Mouse (Mus musculus): ENCODE results near the gene Spata32. TPM values are rescaled to one million over a fixed set of nuclear protein-coding genes. Genes with fewer than 3 reads are reported as not detected.

Gene Spata32
- total and polyA plus RNA-seq, 2 experiments from 2014 or later, result 0.57 to 0.64 TPM

DNA sequence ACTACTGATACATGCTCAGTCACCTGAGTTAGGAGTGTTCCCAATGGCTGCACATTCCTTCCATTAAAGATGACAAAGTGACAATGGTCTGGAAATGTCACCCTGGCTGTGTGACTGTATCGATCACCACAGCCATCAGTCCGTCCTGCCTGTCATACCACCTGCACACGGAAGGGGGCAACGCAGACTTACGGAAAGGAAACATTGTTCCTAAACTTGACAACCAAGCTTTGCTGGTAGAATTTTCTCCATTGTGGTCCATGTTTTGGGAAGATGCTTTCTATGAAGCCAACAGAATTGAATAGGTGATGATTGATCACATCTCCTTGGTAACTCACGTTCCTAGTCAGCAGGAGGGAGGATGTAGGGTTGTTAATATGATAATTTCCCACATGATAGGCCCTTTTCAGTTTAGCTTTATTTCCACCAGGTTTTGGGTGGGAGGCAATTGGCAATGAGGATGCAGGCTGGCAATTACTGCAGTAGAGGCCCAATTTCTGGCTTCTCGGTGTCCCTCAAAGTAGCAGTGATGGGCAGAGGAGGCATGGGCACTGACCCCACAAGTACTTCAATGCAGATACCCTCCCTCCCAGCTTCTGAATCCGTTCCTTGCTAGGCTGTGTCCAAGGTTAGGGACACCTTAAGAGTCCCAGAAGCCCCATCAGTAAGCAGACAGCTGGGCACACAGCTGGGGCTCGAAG, 49.4 kb downstream of the Spata32 start:
- Histone ChIP-seq H3K9ac (no peak overlapping the region), H3K4me1 (ENCODE audit: insufficient read depth) (0 out of 2 replicates have a peak, but pooled peaks cover 5% of the 10 kb centered on the region), H3K27ac (ENCODE audit: low read depth, low read length) (peak overlapping the region; percentile 16; the same call in 1 of the 2 replicates), H3K4me2 (ENCODE audit: low read depth) (no peak overlapping the region), H3K27me3 (ENCODE audit: insufficient read depth, low read length) (no peaks in the 10 kb centered on the region), H3K36me3 (ENCODE audit: insufficient read depth) (no peaks in the 10 kb centered on the region), H3K4me3 (ENCODE audit: low read depth, low read length) (no peak overlapping the region), H3K9me3 (ENCODE audit: low read length) (no peaks in the 10 kb centered on the region)
- DNase-seq (peak; percentile 83), ATAC-seq (no peak)
- WGBS, result 27% methylated on average over 9 of the region's 9 CpGs
- peak; percentile 98 for TF ChIP-seq CTCF (IDR thresholded peaks at IDR 0.05; ENCODE audit: low read depth)

DNA sequence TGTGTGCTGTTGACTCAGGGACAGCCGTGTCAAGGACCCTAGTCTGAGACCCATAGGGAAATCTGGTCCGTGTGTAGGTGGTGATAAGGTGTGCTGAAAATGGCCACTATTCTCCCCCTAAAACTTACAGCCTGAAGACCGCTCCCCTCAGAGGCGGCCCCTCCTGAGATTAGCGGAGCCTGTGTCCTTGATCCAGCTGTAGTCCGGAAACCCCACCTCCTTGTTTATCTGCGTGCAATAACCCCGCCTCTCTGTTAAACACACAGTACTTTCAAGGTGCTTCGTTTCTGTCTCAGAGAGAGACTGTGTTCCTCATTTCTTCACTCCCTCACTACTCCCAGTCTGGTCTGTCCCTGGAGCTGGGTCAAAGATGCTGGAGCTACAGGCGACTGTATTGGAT, 53.8 kb downstream of the Spata32 start:
- ATAC-seq, result no peak

DNA sequence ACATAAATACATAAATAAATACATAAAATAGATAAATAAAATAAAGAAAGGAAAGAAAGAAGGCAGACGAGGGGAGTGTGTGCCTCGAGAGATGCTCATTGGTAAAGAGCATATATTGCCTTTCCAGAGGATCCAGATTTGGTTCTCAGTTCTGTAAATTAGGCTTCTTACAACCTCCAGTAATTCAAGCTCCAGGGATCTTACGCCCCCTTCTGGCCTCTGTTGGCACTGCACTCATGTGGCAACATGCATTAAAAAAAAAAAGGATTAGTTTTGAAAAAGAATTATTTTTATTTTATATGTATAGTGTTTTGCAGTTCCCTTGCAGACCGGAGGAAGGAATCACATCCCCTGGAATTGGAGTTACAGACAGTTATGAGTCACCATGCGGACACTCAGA, 56.1 kb downstream of the Spata32 start:
- TF ChIP-seq CTCF (IDR thresholded peaks at IDR 0.05; ENCODE audit: low read depth), result peak; percentile 38
- no peaks in the 10 kb centered on the region for H3K36me3 ChIP-seq (ENCODE audit: insufficient read depth)
- H3K4me2 ChIP-seq (ENCODE audit: low read depth), result no peak overlapping the region
- DNase-seq (no peak), ATAC-seq (no peak)
- no peaks in the 10 kb centered on the region for H3K27me3 ChIP-seq (ENCODE audit: insufficient read depth, low read length)
- H3K4me3 ChIP-seq (ENCODE audit: low read depth, low read length), result no peak overlapping the region
- H3K9me3 ChIP-seq (ENCODE audit: low read length), result no peaks in the 10 kb centered on the region
- H3K4me1 ChIP-seq (ENCODE audit: insufficient read depth), result no peaks in the 10 kb centered on the region
- no peak overlapping the region for H3K27ac ChIP-seq (ENCODE audit: low read depth, low read length)
- WGBS, result 96% methylated on average over 5 of the region's 5 CpGs
- no peak overlapping the region for H3K9ac ChIP-seq

More for the DNA sequence above, 53.8 kb downstream of the Spata32 start:
- Histone ChIP-seq H3K27ac (ENCODE audit: low read depth, low read length) (no peak overlapping the region), H3K27me3 (ENCODE audit: insufficient read depth, low read length) (no peaks in the 10 kb centered on the region), H3K9me3 (ENCODE audit: low read length) (no peaks in the 10 kb centered on the region), H3K4me1 (ENCODE audit: insufficient read depth) (no peaks in the 10 kb centered on the region), H3K36me3 (ENCODE audit: insufficient read depth) (no peaks in the 10 kb centered on the region), H3K4me3 (ENCODE audit: low read depth, low read length) (no peak overlapping the region), H3K4me2 (ENCODE audit: low read depth) (no peak overlapping the region), H3K9ac (no peak overlapping the region)
- WGBS, result 35% methylated on average over 10 of the region's 10 CpGs
- no peak for TF ChIP-seq CTCF (IDR thresholded peaks at IDR 0.05; ENCODE audit: low read depth)
- DNase-seq, result no peak

DNA sequence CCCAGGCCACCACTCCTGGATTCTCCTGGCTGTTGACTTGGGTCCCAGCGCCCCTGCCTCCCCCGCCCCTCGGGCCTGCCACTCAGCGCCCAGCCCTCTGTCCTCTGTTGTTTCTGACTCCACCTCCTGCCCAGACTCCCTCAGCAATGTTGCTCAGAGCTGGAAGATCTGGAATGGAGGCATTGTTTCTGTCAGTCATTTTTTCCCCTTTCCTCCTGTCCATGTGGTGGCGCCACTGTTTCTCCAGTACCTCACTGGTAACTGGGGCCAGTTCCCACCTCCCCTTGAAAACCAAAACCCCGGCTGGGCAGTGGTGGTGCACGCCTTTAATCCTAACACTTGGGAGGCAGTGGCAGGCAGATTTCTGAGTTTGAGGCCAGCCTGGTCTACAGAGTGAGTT, 56.8 kb downstream of the Spata32 start:
- Histone ChIP-seq H3K4me1 (ENCODE audit: insufficient read depth) (no peaks in the 10 kb centered on the region), H3K4me2 (ENCODE audit: low read depth) (no peak overlapping the region), H3K27me3 (ENCODE audit: insufficient read depth, low read length) (no peaks in the 10 kb centered on the region), H3K27ac (ENCODE audit: low read depth, low read length) (no peak overlapping the region), H3K36me3 (ENCODE audit: insufficient read depth) (no peaks in the 10 kb centered on the region), H3K9me3 (ENCODE audit: low read length) (no peaks in the 10 kb centered on the region), H3K9ac (no peak overlapping the region), H3K4me3 (ENCODE audit: low read depth, low read length) (no peak overlapping the region)
- TF ChIP-seq CTCF (IDR thresholded peaks at IDR 0.05; ENCODE audit: low read depth), result peak; percentile 18; the same call in 1 of the 2 replicates
- ATAC-seq, result no peak
- no peak for DNase-seq
- 82% methylated on average over 7 of the region's 7 CpGs for WGBS

DNA sequence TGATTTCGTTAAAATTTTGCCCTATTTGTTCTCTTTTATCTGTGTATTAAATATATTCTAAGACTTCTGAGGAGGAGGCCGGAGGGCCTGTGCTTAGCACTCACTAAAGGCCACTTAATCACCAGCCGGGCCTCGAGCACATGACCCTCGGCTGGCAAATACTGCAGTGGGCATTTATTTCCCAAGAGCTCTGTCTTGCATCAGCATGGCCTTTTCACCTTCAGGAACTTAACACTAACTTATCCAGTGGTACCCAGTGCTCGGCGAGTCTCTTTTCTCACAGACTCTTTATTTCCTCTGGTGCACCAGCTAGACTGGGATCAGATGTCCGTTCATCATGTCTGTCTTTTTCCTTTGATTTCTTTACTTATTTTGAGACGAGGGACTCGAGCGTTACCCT, 57.5 kb downstream of the Spata32 start:
- Histone ChIP-seq H3K9me3 (ENCODE audit: low read length) (no peaks in the 10 kb centered on the region), H3K27ac (ENCODE audit: low read depth, low read length) (no peak overlapping the region), H3K4me3 (ENCODE audit: low read depth, low read length) (no peak overlapping the region), H3K36me3 (ENCODE audit: insufficient read depth) (no peaks in the 10 kb centered on the region), H3K9ac (no peak overlapping the region), H3K4me1 (ENCODE audit: insufficient read depth) (no peaks in the 10 kb centered on the region), H3K4me2 (ENCODE audit: low read depth) (no peak overlapping the region), H3K27me3 (ENCODE audit: insufficient read depth, low read length) (no peaks in the 10 kb centered on the region)
- ATAC-seq (no peak), DNase-seq (no peak)
- 90% methylated on average over 11 of the region's 11 CpGs for WGBS
- TF ChIP-seq CTCF (IDR thresholded peaks at IDR 0.05; ENCODE audit: low read depth), result no peak

DNA sequence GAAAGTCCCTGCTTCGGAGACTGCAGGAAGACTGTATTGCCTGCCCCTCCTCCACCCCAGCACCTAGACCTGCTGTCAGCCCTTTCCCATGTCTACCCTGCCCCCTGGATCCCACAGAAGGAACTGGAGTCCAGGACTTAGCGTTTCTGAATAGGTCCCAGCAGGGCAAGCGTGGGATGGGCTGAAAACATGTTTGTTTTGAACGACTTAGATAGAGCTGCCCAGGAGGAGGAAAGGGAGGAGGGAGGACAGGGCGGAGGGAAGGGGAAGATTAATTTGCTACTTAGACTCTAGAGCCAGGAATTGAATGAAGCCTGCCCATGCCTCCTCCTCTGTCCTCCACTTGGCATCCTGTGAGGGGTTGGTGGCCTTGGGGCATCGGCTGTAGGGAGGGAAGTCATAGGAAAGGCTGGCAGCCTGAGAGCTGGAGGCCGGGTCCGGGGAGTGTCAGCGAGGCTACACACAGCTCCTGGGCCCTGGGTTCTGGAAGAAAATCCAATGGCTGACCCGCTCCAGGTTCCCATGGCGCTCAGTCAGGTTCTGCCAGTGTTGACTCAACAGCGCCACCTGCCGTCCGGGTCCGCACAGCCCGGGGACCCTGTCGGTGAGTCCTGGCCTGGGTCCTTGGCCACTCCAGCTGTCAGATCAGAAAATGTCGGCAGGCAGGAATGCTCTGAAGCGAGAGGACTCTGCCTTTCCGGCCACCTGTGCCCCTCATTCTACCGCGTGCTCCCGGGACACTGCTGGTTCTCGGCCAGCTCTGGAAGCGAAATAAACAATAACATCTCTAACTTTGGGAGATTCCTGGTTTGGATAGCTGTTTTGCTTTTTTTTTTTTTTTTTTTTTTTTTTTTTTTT, 59.4 kb downstream of the Spata32 start:
- 2% methylated on average over 25 of the region's 25 CpGs for WGBS
- Histone ChIP-seq H3K27me3 (ENCODE audit: insufficient read depth, low read length) (no peaks in the 10 kb centered on the region), H3K9ac (no peak overlapping the region), H3K9me3 (ENCODE audit: low read length) (no peaks in the 10 kb centered on the region), H3K27ac (ENCODE audit: low read depth, low read length) (no peak overlapping the region), H3K4me3 (ENCODE audit: low read depth, low read length) (0 out of 2 replicates have a peak overlapping the region, but pooled peaks have one; percentile 12), H3K4me1 (ENCODE audit: insufficient read depth) (no peaks in the 10 kb centered on the region), H3K4me2 (ENCODE audit: low read depth) (peak overlapping the region; percentile 43), H3K36me3 (ENCODE audit: insufficient read depth) (no peaks in the 10 kb centered on the region)
- DNase-seq, result peak; percentile 84
- peak; percentile 88 for TF ChIP-seq CTCF (IDR thresholded peaks at IDR 0.05; ENCODE audit: low read depth)
- ATAC-seq, result peak; percentile 95

Other genes with a start within 250 kb of the Spata32 start
- gene Nmt1, start 190.2 kb downstream of the Spata32 start, total RNA-seq (2014; rRNA removed), result 63.2 and 64.1 TPM in 2 replicates
- gene Nmt1, start 190.2 kb downstream of the Spata32 start, polyA plus RNA-seq (2015; fragmentation: Nextera tagmentation; extraction: Ambion mirVana), result 35.0 and 36.7 TPM in 2 replicates
- 136 and 148 TPM in 2 replicates for gene Dcakd, start 190.1 kb downstream of the Spata32 start, total RNA-seq (2014; rRNA removed)
- gene Dcakd, start 190.1 kb downstream of the Spata32 start, polyA plus RNA-seq (2015; fragmentation: Nextera tagmentation; extraction: Ambion mirVana), result 173 and 191 TPM in 2 replicates
- 8.5 and 8.8 TPM in 2 replicates for gene Plcd3, start 116.8 kb downstream of the Spata32 start, total RNA-seq (2014; rRNA removed)
- gene Plcd3, start 116.8 kb downstream of the Spata32 start, polyA plus RNA-seq (2015; fragmentation: Nextera tagmentation; extraction: Ambion mirVana), result 3.6 TPM in 2 replicates
- 27.2 and 28.5 TPM in 2 replicates for gene Acbd4, start 116.8 kb downstream of the Spata32 start, total RNA-seq (2014; rRNA removed)
- gene Acbd4, start 116.8 kb downstream of the Spata32 start, polyA plus RNA-seq (2015; fragmentation: Nextera tagmentation; extraction: Ambion mirVana), result 20.1 and 27.1 TPM in 2 replicates
- 19.0 and 20.5 TPM in 2 replicates for gene Hexim1, start 102.2 kb downstream of the Spata32 start, total RNA-seq (2014; rRNA removed)
- gene Hexim1, start 102.2 kb downstream of the Spata32 start, polyA plus RNA-seq (2015; fragmentation: Nextera tagmentation; extraction: Ambion mirVana), result 3.7 and 3.9 TPM in 2 replicates
- gene Hexim2, start 86.0 kb downstream of the Spata32 start, total RNA-seq (2014; rRNA removed), result 30.8 and 47.0 TPM in 2 replicates
- 16.5 and 27.9 TPM in 2 replicates for gene Hexim2, start 86.0 kb downstream of the Spata32 start, polyA plus RNA-seq (2015; fragmentation: Nextera tagmentation; extraction: Ambion mirVana)
- 6.5 and 9.4 TPM in 2 replicates for gene Fmnl1, start 47.3 kb downstream of the Spata32 start, total RNA-seq (2014; rRNA removed)
- gene Fmnl1, start 47.3 kb downstream of the Spata32 start, polyA plus RNA-seq (2015; fragmentation: Nextera tagmentation; extraction: Ambion mirVana), result 4.8 and 7.1 TPM in 2 replicates
- 0.71 TPM in 1 of 2 replicates, not detected in the other for gene 1700023F06Rik, start 9.9 kb downstream of the Spata32 start, total RNA-seq (2014; rRNA removed)
- 3.0 and 3.1 TPM in 2 replicates for gene 1700023F06Rik, start 9.9 kb downstream of the Spata32 start, polyA plus RNA-seq (2015; fragmentation: Nextera tagmentation; extraction: Ambion mirVana)
- gene Map3k14, start 49.0 kb upstream of the Spata32 start, total RNA-seq (2014; rRNA removed), result 3.2 and 5.8 TPM in 2 replicates
- gene Map3k14, start 49.0 kb upstream of the Spata32 start, polyA plus RNA-seq (2015; fragmentation: Nextera tagmentation; extraction: Ambion mirVana), result 0.77 TPM in 2 replicates
- 4.2 and 5.6 TPM in 2 replicates for gene Arhgap27, start 145.3 kb upstream of the Spata32 start, total RNA-seq (2014; rRNA removed)
- gene Arhgap27, start 145.3 kb upstream of the Spata32 start, polyA plus RNA-seq (2015; fragmentation: Nextera tagmentation; extraction: Ambion mirVana), result 3.2 and 4.8 TPM in 2 replicates
- 4.2 and 7.1 TPM in 2 replicates for gene Plekhm1, start 194.3 kb upstream of the Spata32 start, total RNA-seq (2014; rRNA removed)
- 5.3 and 5.7 TPM in 2 replicates for gene Plekhm1, start 194.3 kb upstream of the Spata32 start, polyA plus RNA-seq (2015; fragmentation: Nextera tagmentation; extraction: Ambion mirVana)